Mouse (Mus musculus) midbrain, embryonic 16.5 days (tissue): ENCODE results near the gene Rabepk. TPM values are rescaled to one million over a fixed set of nuclear protein-coding genes. Genes with fewer than 3 reads are reported as not detected.
A peak's percentile ranks its signal among the peaks of the same experiment; 100 is the strongest.
"Not testable (repeated sequence)": the region's sequence is repeated elsewhere in the genome, so short reads cannot be mapped to it uniquely, and the experiment has no call there.

Source experiments
- ATAC-seq: fragments of 200-750 bp; cut with Nextera tagmentation; 2 replicates; pipeline ENCODE4 v1.8.0; 2017; ENCODE audit warnings: moderate TSS enrichment
- H3K27ac ChIP-seq: fragments of 300-500 bp; sonication (generic); 2 replicates; pipeline ENCODE4 v1.5.1; 2014; ENCODE audit warnings: mild to moderate bottlenecking, low read length, mixed read lengths
- H3K27me3 ChIP-seq: fragments of 300-500 bp; sonication (generic); 2 replicates; pipeline ENCODE4 v1.6.1; 2014; ENCODE audit warnings: low read depth, low read length, mixed read lengths; ENCODE audit not compliant: control insufficient read depth, insufficient read depth
- H3K36me3 ChIP-seq: fragments of 300-500 bp; sonication (generic); 2 replicates; pipeline ENCODE4 v1.6.1; 2014; ENCODE audit warnings: mild to moderate bottlenecking, low read length, moderate library complexity, mixed read lengths; ENCODE audit not compliant: control insufficient read depth, insufficient read depth
- H3K4me1 ChIP-seq: fragments of 300-500 bp; sonication (generic); 2 replicates; pipeline ENCODE4 v1.6.1; 2014; ENCODE audit warnings: mild to moderate bottlenecking, low read length, mixed read lengths; ENCODE audit not compliant: control insufficient read depth, insufficient read depth
- H3K4me2 ChIP-seq: fragments of 300-500 bp; sonication (generic); 2 replicates; pipeline ENCODE4 v1.6.1; 2014; ENCODE audit warnings: mild to moderate bottlenecking, low read length, mixed read lengths
- H3K4me3 ChIP-seq: fragments of 300-500 bp; sonication (generic); 2 replicates; pipeline ENCODE4 v1.5.1; 2014; ENCODE audit warnings: low read depth, mild to moderate bottlenecking, low read length, moderate library complexity, mixed read lengths
- H3K9ac ChIP-seq: fragments of 300-500 bp; sonication (generic); 2 replicates; pipeline ENCODE4 v1.6.1; 2014; ENCODE audit warnings: low read depth, low read length, mixed read lengths
- H3K9me3 ChIP-seq: fragments of 300-500 bp; sonication (generic); replicated peaks from 2 replicates; pipeline ENCODE4 v1.6.1; 2014; ENCODE audit warnings: mild to moderate bottlenecking, low read length, mixed read lengths; ENCODE audit not compliant: control insufficient read depth, poor library complexity, severe bottlenecking
- WGBS: fragments of 180-500 bp; shearing (Covaris S2); extraction: QIAGEN DNeasy Blood & Tissue Kit; methylation state at CpG from one replicate; pipeline ENCODE4 v1.1.7; 2014; 5-methylcytosine and 5-hydroxymethylcytosine counted together
- polyA plus RNA-seq: library from polyadenylated mRNA; unstranded; fragments of >200 nt; fragmentation: Nextera tagmentation; extraction: Ambion mirVana; gene quantifications from 2 replicates; pipeline ENCODE4 v1.2.1, GENCODE M21; 2015

Gene Rabepk
- polyA plus RNA-seq, 1 experiment from 2014 or later = 27.4 TPM

GRCm38 (mm10) chr2:34761272-34761671 lies 38.4 kb downstream of the Rabepk start:
- H3K4me3 ChIP-seq, H3K4me2 ChIP-seq, ATAC-seq, H3K9me3 ChIP-seq, H3K27me3 ChIP-seq, H3K4me1 ChIP-seq, H3K36me3 ChIP-seq, H3K27ac ChIP-seq, H3K9ac ChIP-seq: not testable (repeated sequence)
- WGBS = 90% methylated on average over 5 of the region's 5 CpGs

- Histone ChIP-seq H3K4me3 (no peak overlapping the region), H3K36me3 (no peaks in the 10 kb centered on the region)
These were observed 42.4 kb downstream of the Rabepk start for GRCm38 (mm10) chr2:34757341-34757740.

GRCm38 (mm10) chr2:34754551-34755358 lies 45.0 kb downstream of the Rabepk start, which contains the start of gene Gapvd1:
Gene Gapvd1 (minus strand): TSS chr2:34755232.
- Histone ChIP-seq H3K27me3 (no peaks in the 10 kb centered on the region), H3K4me1 (peaks cover 21% of the 10 kb centered on the region), H3K4me2 (peak within 1 kb of the TSS; percentile 71), H3K36me3 (no peaks in the 10 kb centered on the region), H3K4me3 (peak within 1 kb of the TSS; percentile 99), H3K9ac (peak within 1 kb of the TSS; percentile 98), H3K27ac (peak within 1 kb of the TSS; percentile 96), H3K9me3 (no peaks in the 10 kb centered on the region)
- peak; percentile 56; the same call in 1 of the 2 replicates for ATAC-seq
- 2% methylated on average over 13 of the region's 14 CpGs for WGBS

More at GRCm38 (mm10) chr2:34757341-34757740, 42.4 kb downstream of the Rabepk start:
- H3K27me3 ChIP-seq = no peaks in the 10 kb centered on the region
- WGBS = 81% methylated on average over 1 of the region's 1 CpGs
- H3K9me3 ChIP-seq = no peaks in the 10 kb centered on the region
- H3K27ac ChIP-seq = no peak overlapping the region
- no peak for ATAC-seq
- H3K4me2 ChIP-seq = no peak overlapping the region
- peaks cover 10% of the 10 kb centered on the region for H3K4me1 ChIP-seq
- no peak overlapping the region for H3K9ac ChIP-seq

- Histone ChIP-seq H3K9ac (peak overlapping the region; percentile 98), H3K4me2 (peak overlapping the region; percentile 71), H3K36me3 (no peaks in the 10 kb centered on the region), H3K27ac (peak overlapping the region; percentile 96), H3K9me3 (no peaks in the 10 kb centered on the region), H3K4me1 (peaks cover 21% of the 10 kb centered on the region), H3K27me3 (no peaks in the 10 kb centered on the region), H3K4me3 (peak overlapping the region; percentile 99)
- peak; percentile 95 for ATAC-seq
- under 1% methylated on average over 80 of the region's 106 CpGs for WGBS
These were observed 45.7 kb downstream of the Rabepk start for GRCm38 (mm10) chr2:34753811-34754550.

GRCm38 (mm10) chr2:34750245-34750644 lies 49.5 kb downstream of the Rabepk start:
- Histone ChIP-seq H3K36me3 (no peaks in the 10 kb centered on the region), H3K9me3 (no peaks in the 10 kb centered on the region), H3K4me1 (peaks cover 20% of the 10 kb centered on the region), H3K27me3 (no peaks in the 10 kb centered on the region), H3K9ac (no peak overlapping the region), H3K4me3 (no peak overlapping the region), H3K27ac (no peak overlapping the region), H3K4me2 (no peak overlapping the region)
- 91% methylated on average over 2 of the region's 2 CpGs for WGBS
- no peak for ATAC-seq

GRCm38 (mm10) chr2:34748479-34748878 lies 51.2 kb downstream of the Rabepk start:
- Histone ChIP-seq H3K4me2 (no peak overlapping the region), H3K4me3 (no peak overlapping the region), H3K27ac (no peak overlapping the region), H3K4me1 (peaks cover 17% of the 10 kb centered on the region), H3K9ac (no peak overlapping the region), H3K27me3 (no peaks in the 10 kb centered on the region), H3K9me3 (no peaks in the 10 kb centered on the region), H3K36me3 (no peaks in the 10 kb centered on the region)
- 92% methylated on average over 4 of the region's 4 CpGs for WGBS
- no peak for ATAC-seq

GRCm38 (mm10) chr2:34745673-34746072 lies 54.0 kb downstream of the Rabepk start:
- Histone ChIP-seq H3K9me3 (no peaks in the 10 kb centered on the region), H3K4me1 (no peaks in the 10 kb centered on the region; the same call in 1 of the 2 replicates), H3K4me3 (no peak overlapping the region), H3K9ac (no peak overlapping the region), H3K27me3 (no peaks in the 10 kb centered on the region), H3K27ac (no peak overlapping the region), H3K4me2 (no peak overlapping the region), H3K36me3 (peaks cover 2% of the 10 kb centered on the region; the same call in 1 of the 2 replicates)
- WGBS = 96% methylated on average over 2 of the region's 2 CpGs
- ATAC-seq = no peak

GRCm38 (mm10) chr2:34744476-34744875 lies 55.2 kb downstream of the Rabepk start:
- Histone ChIP-seq H3K9me3 (no peaks in the 10 kb centered on the region), H3K4me2 (no peak overlapping the region), H3K36me3 (peaks cover 2% of the 10 kb centered on the region; the same call in 1 of the 2 replicates), H3K9ac (no peak overlapping the region), H3K27ac (no peak overlapping the region), H3K27me3 (no peaks in the 10 kb centered on the region), H3K4me3 (no peak overlapping the region), H3K4me1 (no peaks in the 10 kb centered on the region; the same call in 1 of the 2 replicates)
- 98% methylated on average over 8 of the region's 8 CpGs for WGBS
- no peak for ATAC-seq

GRCm38 (mm10) chr2:34742675-34743074 lies 57.0 kb downstream of the Rabepk start:
- H3K4me2 ChIP-seq = no peak overlapping the region
- H3K4me1 ChIP-seq = no peaks in the 10 kb centered on the region; the same call in 1 of the 2 replicates
- no peak overlapping the region for H3K4me3 ChIP-seq
- ATAC-seq = no peak
- peaks cover 2% of the 10 kb centered on the region; the same call in 1 of the 2 replicates for H3K36me3 ChIP-seq
- WGBS = 98% methylated on average over 8 of the region's 8 CpGs
- H3K27me3 ChIP-seq = no peaks in the 10 kb centered on the region
- no peak overlapping the region for H3K27ac ChIP-seq
- no peak overlapping the region for H3K9ac ChIP-seq
- no peaks in the 10 kb centered on the region for H3K9me3 ChIP-seq
